Mouse (Mus musculus): ENCODE results near the gene Tcf7l2. TPM values are rescaled to one million over a fixed set of nuclear protein-coding genes. Genes with fewer than 3 reads are reported as not detected.

Gene Tcf7l2
- total RNA-seq, 2 experiments from 2014 or later = 2.9 to 9.3 TPM

GRCm38 (mm10) chr19:55750465-55750864, 8.8 kb downstream of the Tcf7l2 start:
- no peak for ATAC-seq (replicated peaks; ENCODE audit: poor library complexity, severe bottlenecking)

GRCm38 (mm10) chr19:55752861-55753260, 11.2 kb downstream of the Tcf7l2 start:
- ATAC-seq (replicated peaks; ENCODE audit: poor library complexity, severe bottlenecking) = no peak

GRCm38 (mm10) chr19:55754303-55754702, 12.7 kb downstream of the Tcf7l2 start:
- no peak for ATAC-seq (replicated peaks; ENCODE audit: poor library complexity, severe bottlenecking)

GRCm38 (mm10) chr19:55755462-55755861, 13.8 kb downstream of the Tcf7l2 start:
- ATAC-seq (replicated peaks; ENCODE audit: poor library complexity, severe bottlenecking) = no peak

GRCm38 (mm10) chr19:55756707-55757106, 15.1 kb downstream of the Tcf7l2 start:
- no peak for ATAC-seq (replicated peaks; ENCODE audit: poor library complexity, severe bottlenecking)

- no peak for ATAC-seq (replicated peaks; ENCODE audit: poor library complexity, severe bottlenecking)
These were observed 15.8 kb downstream of the Tcf7l2 start for GRCm38 (mm10) chr19:55757403-55757802.

- no peak for ATAC-seq (replicated peaks; ENCODE audit: poor library complexity, severe bottlenecking)
These were observed 16.5 kb downstream of the Tcf7l2 start for GRCm38 (mm10) chr19:55758158-55758557.

GRCm38 (mm10) chr19:55759006-55759405, 17.4 kb downstream of the Tcf7l2 start:
- no peak for ATAC-seq (replicated peaks; ENCODE audit: poor library complexity, severe bottlenecking)

- no peak for ATAC-seq (replicated peaks; ENCODE audit: poor library complexity, severe bottlenecking)
These were observed 19.5 kb downstream of the Tcf7l2 start for GRCm38 (mm10) chr19:55761086-55761485.

GRCm38 (mm10) chr19:55762187-55762586, 20.6 kb downstream of the Tcf7l2 start:
- ATAC-seq (replicated peaks; ENCODE audit: poor library complexity, severe bottlenecking) = no peak

GRCm38 (mm10) chr19:55765814-55766213, 24.2 kb downstream of the Tcf7l2 start:
- ATAC-seq (replicated peaks; ENCODE audit: poor library complexity, severe bottlenecking) = no peak

GRCm38 (mm10) chr19:55767104-55767503, 25.5 kb downstream of the Tcf7l2 start:
- no peak for ATAC-seq (replicated peaks; ENCODE audit: poor library complexity, severe bottlenecking)

- ATAC-seq (replicated peaks; ENCODE audit: poor library complexity, severe bottlenecking) = peak; percentile 38
These were observed 26.0 kb downstream of the Tcf7l2 start for GRCm38 (mm10) chr19:55767579-55767978.

- ATAC-seq (replicated peaks; ENCODE audit: poor library complexity, severe bottlenecking) = no peak
These were observed 26.6 kb downstream of the Tcf7l2 start for GRCm38 (mm10) chr19:55768246-55768645.

- ATAC-seq (replicated peaks; ENCODE audit: poor library complexity, severe bottlenecking) = peak; percentile 83
These were observed 27.3 kb downstream of the Tcf7l2 start for GRCm38 (mm10) chr19:55768889-55769288.

- ATAC-seq (replicated peaks; ENCODE audit: poor library complexity, severe bottlenecking) = no peak
These were observed 32.7 kb downstream of the Tcf7l2 start for GRCm38 (mm10) chr19:55774334-55774733.

- peak; percentile 93 for ATAC-seq (replicated peaks; ENCODE audit: poor library complexity, severe bottlenecking)
These were observed 33.2 kb downstream of the Tcf7l2 start for GRCm38 (mm10) chr19:55774824-55775223.

- ATAC-seq (replicated peaks; ENCODE audit: poor library complexity, severe bottlenecking) = no peak
These were observed 38.3 kb downstream of the Tcf7l2 start for GRCm38 (mm10) chr19:55779871-55780270.

- no peak for ATAC-seq (replicated peaks; ENCODE audit: poor library complexity, severe bottlenecking)
These were observed 39.5 kb downstream of the Tcf7l2 start for GRCm38 (mm10) chr19:55781087-55781486.

GRCm38 (mm10) chr19:55781681-55782080, 40.1 kb downstream of the Tcf7l2 start:
- ATAC-seq (replicated peaks; ENCODE audit: poor library complexity, severe bottlenecking) = peak; percentile 48

GRCm38 (mm10) chr19:55784796-55785418, 43.3 kb downstream of the Tcf7l2 start:
- no peak for ATAC-seq (replicated peaks; ENCODE audit: poor library complexity, severe bottlenecking)

GRCm38 (mm10) chr19:55787420-55787819, 45.8 kb downstream of the Tcf7l2 start:
- 0 out of 2 replicates have a peak, but pooled peaks have one; percentile 43 for ATAC-seq (replicated peaks; ENCODE audit: poor library complexity, severe bottlenecking)

Data from granulocyte monocyte progenitor cell, adult 5-6 weeks (primary cell).